Mouse (Mus musculus) limb, embryonic 11.5 days (tissue): ENCODE measurements around the gene Becn1. TPM values are rescaled to one million over a fixed set of nuclear protein-coding genes. Genes with fewer than 3 reads are reported as not detected.

ENCODE experiments used
- ATAC-seq: fragments of 200-750 bp; cut with Nextera tagmentation; 2 replicates; pipeline ENCODE4 v1.8.0; 2017; ENCODE audit warnings: low read depth; ENCODE audit not compliant: insufficient number of reproducible peaks, low FRiP score, low TSS enrichment
- DNase-seq: peaks from one replicate; pipeline ENCODE4 v3.0.0-alpha.2; 2015; ENCODE audit warnings: low spot score
- H3K27ac ChIP-seq: fragments of 300-500 bp; sonication (generic); replicated peaks from 2 replicates; pipeline ENCODE4 v1.5.1; 2014; ENCODE audit warnings: low read depth, mild to moderate bottlenecking, low read length
- H3K27me3 ChIP-seq: fragments of 300-500 bp; sonication (generic); 2 replicates; pipeline ENCODE4 v1.6.1; 2014; ENCODE audit warnings: mild to moderate bottlenecking, low read length, mixed read lengths; ENCODE audit not compliant: control insufficient read depth, insufficient read depth
- H3K36me3 ChIP-seq: fragments of 300-500 bp; sonication (generic); 2 replicates; pipeline ENCODE4 v1.6.1; 2014; ENCODE audit warnings: mild to moderate bottlenecking, low read length, moderate library complexity, mixed read lengths; ENCODE audit not compliant: control insufficient read depth, insufficient read depth
- H3K4me1 ChIP-seq: fragments of 300-500 bp; sonication (generic); 2 replicates; pipeline ENCODE4 v1.6.1; 2014; ENCODE audit warnings: low read length, mixed read lengths; ENCODE audit not compliant: control insufficient read depth, insufficient read depth
- H3K4me2 ChIP-seq: fragments of 300-500 bp; sonication (generic); 2 replicates; pipeline ENCODE4 v1.6.1; 2014; ENCODE audit warnings: low read depth, mild to moderate bottlenecking, moderate library complexity; ENCODE audit not compliant: severe bottlenecking
- H3K4me3 ChIP-seq: fragments of 300-500 bp; sonication (generic); 2 replicates; pipeline ENCODE4 v1.5.1; 2014; ENCODE audit warnings: low read depth, low read length
- H3K9ac ChIP-seq: fragments of 300-500 bp; sonication (generic); 2 replicates; pipeline ENCODE4 v1.6.1; 2014; ENCODE audit warnings: mild to moderate bottlenecking, low read length
- H3K9me3 ChIP-seq: fragments of 300-500 bp; sonication (generic); 2 replicates; pipeline ENCODE4 v1.6.1; 2016; ENCODE audit warnings: low read length; ENCODE audit not compliant: control insufficient read depth
- WGBS: fragments of 180-500 bp; shearing (Covaris S2); extraction: QIAGEN DNeasy Blood & Tissue Kit; methylation state at CpG from one replicate; pipeline ENCODE4 v1.1.7; 2014; 5-methylcytosine and 5-hydroxymethylcytosine counted together
- polyA plus RNA-seq: library from polyadenylated mRNA; unstranded; fragments of >200 nt; fragmentation: Nextera tagmentation; extraction: Ambion mirVana; gene quantifications from 2 replicates; pipeline ENCODE4 v1.2.1, GENCODE M21; 2014

The Becn1 gene
- polyA plus RNA-seq, 1 experiment from 2014 or later: 139 TPM

GRCm38 (mm10) chr11:101272446-101272845 is 29.6 kb downstream of the Becn1 start:
- no peak for DNase-seq
- Histone ChIP-seq H3K36me3 (peaks cover 2% of the 10 kb centered on the region; the same call in 1 of the 2 replicates), H3K9ac (no peak overlapping the region), H3K27me3 (peaks cover 9% of the 10 kb centered on the region; the same call in 1 of the 2 replicates), H3K4me1 (peaks cover 6% of the 10 kb centered on the region), H3K4me2 (no peak overlapping the region), H3K27ac (no peak overlapping the region), H3K9me3 (no peaks in the 10 kb centered on the region), H3K4me3 (no peak overlapping the region)
- WGBS: 83% methylated on average over 3 of the region's 3 CpGs
- ATAC-seq: no peak

- Histone ChIP-seq H3K36me3 (no peaks in the 10 kb centered on the region), H3K9ac (no peak overlapping the region), H3K9me3 (no peaks in the 10 kb centered on the region), H3K4me2 (no peak overlapping the region), H3K27ac (no peak overlapping the region), H3K4me1 (0 out of 2 replicates have a peak, but pooled peaks cover 4% of the 10 kb centered on the region), H3K27me3 (peaks cover 17% of the 10 kb centered on the region), H3K4me3 (no peak overlapping the region)
- ATAC-seq: no peak
- 17% methylated on average over 10 of the region's 10 CpGs for WGBS
- no peak for DNase-seq
Measured at GRCm38 (mm10) chr11:101269577-101270116, 32.4 kb downstream of the Becn1 start.

GRCm38 (mm10) chr11:101265906-101266305 is 36.2 kb downstream of the Becn1 start:
- Histone ChIP-seq H3K4me2 (no peak overlapping the region; the same call in 1 of the 2 replicates), H3K9me3 (no peaks in the 10 kb centered on the region), H3K27ac (no peak overlapping the region), H3K4me1 (peaks cover 16% of the 10 kb centered on the region; the same call in 1 of the 2 replicates), H3K27me3 (peaks cover 46% of the 10 kb centered on the region), H3K9ac (no peak overlapping the region), H3K4me3 (no peak overlapping the region), H3K36me3 (no peaks in the 10 kb centered on the region)
- ATAC-seq: no peak
- 24% methylated on average over 6 of the region's 6 CpGs for WGBS
- no peak for DNase-seq

GRCm38 (mm10) chr11:101264954-101265471 is 37.1 kb downstream of the Becn1 start:
- H3K27me3 ChIP-seq: peaks cover 46% of the 10 kb centered on the region
- H3K9me3 ChIP-seq: no peaks in the 10 kb centered on the region
- 3% methylated on average over 31 of the region's 31 CpGs for WGBS
- no peak for ATAC-seq
- peak; percentile 62 for DNase-seq
- peaks cover 16% of the 10 kb centered on the region; the same call in 1 of the 2 replicates for H3K4me1 ChIP-seq
- peak overlapping the region; percentile 44 for H3K4me2 ChIP-seq
- H3K27ac ChIP-seq: no peak overlapping the region
- no peaks in the 10 kb centered on the region; the same call in 1 of the 2 replicates for H3K36me3 ChIP-seq
- H3K9ac ChIP-seq: peak overlapping the region; percentile 36
- H3K4me3 ChIP-seq: peak overlapping the region; percentile 30

GRCm38 (mm10) chr11:101263989-101264280 is 38.2 kb downstream of the Becn1 start:
- H3K4me3 ChIP-seq: no peak overlapping the region
- H3K9me3 ChIP-seq: no peaks in the 10 kb centered on the region
- peaks cover 25% of the 10 kb centered on the region; the same call in 1 of the 2 replicates for H3K4me1 ChIP-seq
- H3K27me3 ChIP-seq: peaks cover 46% of the 10 kb centered on the region
- DNase-seq (peak; percentile 43), ATAC-seq (no peak)
- H3K36me3 ChIP-seq: no peaks in the 10 kb centered on the region; the same call in 1 of the 2 replicates
- H3K9ac ChIP-seq: no peak overlapping the region
- no peak overlapping the region for H3K4me2 ChIP-seq
- WGBS: 7% methylated on average over 3 of the region's 3 CpGs
- H3K27ac ChIP-seq: no peak overlapping the region

GRCm38 (mm10) chr11:101263138-101263988 is 38.7 kb downstream of the Becn1 start:
- Histone ChIP-seq H3K27me3 (peaks cover 44% of the 10 kb centered on the region), H3K4me2 (no peak overlapping the region; the same call in 1 of the 2 replicates), H3K4me1 (peaks cover 25% of the 10 kb centered on the region; the same call in 1 of the 2 replicates), H3K36me3 (no peaks in the 10 kb centered on the region; the same call in 1 of the 2 replicates), H3K9me3 (no peaks in the 10 kb centered on the region), H3K9ac (no peak overlapping the region), H3K27ac (no peak overlapping the region), H3K4me3 (peak overlapping the region; percentile 18)
- peak; percentile 42 for DNase-seq
- ATAC-seq: no peak
- whole genome bisulfite sequencing: 2% methylated on average over 32 of the region's 32 CpGs

GRCm38 (mm10) chr11:101262272-101262967 is 39.7 kb downstream of the Becn1 start:
- Histone ChIP-seq H3K27ac (no peak overlapping the region), H3K4me3 (peak overlapping the region; percentile 18), H3K4me2 (peak overlapping the region; percentile 97), H3K9me3 (no peaks in the 10 kb centered on the region), H3K9ac (no peak overlapping the region), H3K27me3 (peaks cover 43% of the 10 kb centered on the region), H3K36me3 (peaks cover 2% of the 10 kb centered on the region), H3K4me1 (peaks cover 25% of the 10 kb centered on the region; the same call in 1 of the 2 replicates)
- ATAC-seq (no peak), DNase-seq (peak; percentile 53)
- WGBS: 3% methylated on average over 24 of the region's 24 CpGs

- H3K36me3 ChIP-seq: peaks cover 4% of the 10 kb centered on the region
- peak overlapping the region; percentile 97 for H3K4me2 ChIP-seq
- peaks cover 25% of the 10 kb centered on the region; the same call in 1 of the 2 replicates for H3K4me1 ChIP-seq
- H3K27ac ChIP-seq: no peak overlapping the region
- H3K9me3 ChIP-seq: no peaks in the 10 kb centered on the region
- peaks cover 38% of the 10 kb centered on the region for H3K27me3 ChIP-seq
- peak overlapping the region; percentile 63 for H3K9ac ChIP-seq
- 1% methylated on average over 30 of the region's 30 CpGs for WGBS
- peak overlapping the region; percentile 56 for H3K4me3 ChIP-seq
- ATAC-seq (no peak; the same call in 1 of the 2 replicates), DNase-seq (no peak)
Measured at GRCm38 (mm10) chr11:101260826-101261380, 41.2 kb downstream of the Becn1 start.
